Mouse (Mus musculus) olfactory bulb, adult 2 months (tissue): ENCODE measurements around the gene Suclg1.

ENCODE experiments used
- CTCF ChIP-seq: fragments of 200-500 bp; IDR thresholded peaks from 2 replicates; pipeline ENCODE4 v1.5.1; 2012; ENCODE audit warnings: low read depth, mild to moderate bottlenecking, low read length, moderate library complexity; ENCODE audit not compliant: insufficient read depth
- POLR2A ChIP-seq: fragments of 200-500 bp; IDR thresholded peaks from 2 replicates; pipeline ENCODE4 v1.6.1; 2012; ENCODE audit warnings: mild to moderate bottlenecking, low read depth, low read length, moderate library complexity; ENCODE audit not compliant: insufficient read depth

DNA sequence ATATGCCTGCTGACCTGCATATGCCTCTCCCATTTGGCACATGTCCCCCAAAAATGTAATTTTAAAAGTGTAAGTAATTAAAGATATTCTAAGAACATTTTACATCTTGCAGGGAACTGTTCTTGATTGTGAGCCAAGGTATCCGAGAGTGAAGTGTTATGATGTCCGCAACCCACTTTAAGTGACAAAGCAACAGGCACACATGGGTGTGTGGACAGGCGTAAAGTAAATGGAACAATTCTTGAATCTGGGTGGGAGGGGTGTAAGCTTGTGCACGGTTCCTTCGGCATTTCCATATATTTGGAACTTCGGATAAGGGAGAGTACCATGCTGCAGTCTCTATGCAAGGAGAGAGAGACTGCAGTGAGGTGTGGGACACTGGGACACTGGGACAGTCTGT lies 38.6 kb upstream of the Suclg1 start:
- TF ChIP-seq POLR2A (no peak), CTCF (no peak)
